Mouse (Mus musculus): ENCODE results near the gene P4htm. TPM values are rescaled to one million over a fixed set of nuclear protein-coding genes. Genes with fewer than 3 reads are reported as not detected.

Gene P4htm
- total RNA-seq, 2 experiments from 2014 or later: 3.4 to 4.1 TPM

DNA sequence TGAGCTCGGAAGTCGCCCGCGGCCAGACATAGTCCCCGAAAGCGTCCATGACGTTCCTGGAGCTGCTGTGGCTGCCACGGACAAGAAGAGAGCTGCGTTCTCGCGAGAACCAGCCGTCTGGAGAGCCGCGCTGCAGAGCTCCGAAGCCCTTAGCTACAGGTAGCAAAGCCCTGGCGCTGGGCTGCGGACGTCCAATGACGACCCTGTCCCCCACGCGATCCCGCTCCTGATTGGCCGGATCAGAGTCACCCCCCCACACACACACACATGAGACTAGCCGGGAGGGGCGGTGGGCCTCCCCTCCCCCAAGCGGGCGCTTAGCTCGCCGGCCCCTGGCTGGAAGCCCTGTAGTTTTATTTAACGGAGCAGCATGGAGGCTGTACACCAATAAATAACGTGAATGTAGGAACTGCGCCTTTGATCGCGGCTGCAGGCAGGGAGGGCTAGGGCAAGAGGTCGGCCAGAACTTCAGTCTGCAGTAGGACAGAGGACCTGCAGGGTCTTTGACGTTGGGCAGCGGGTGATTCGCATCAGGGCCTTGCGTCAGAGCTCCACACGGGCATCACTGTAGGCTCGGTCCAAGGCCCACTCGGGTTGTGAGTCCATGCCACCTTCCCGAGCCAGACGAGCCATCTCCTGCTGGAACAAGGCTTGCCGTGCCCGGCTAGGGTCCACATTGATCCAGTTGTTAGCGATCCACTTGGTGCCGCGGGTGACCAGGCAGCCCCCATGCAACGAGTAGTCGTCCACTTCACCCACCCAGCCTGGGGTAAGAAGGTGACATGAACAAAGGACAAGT lies 18.7 kb downstream of the P4htm start, which contains the start of gene Wdr6:
Gene Wdr6, minus strand, starts transcription at position 195 of the 799 bp plus-strand sequence.
- peak; percentile 90 for DNase-seq (ENCODE audit: low spot score)

DNA sequence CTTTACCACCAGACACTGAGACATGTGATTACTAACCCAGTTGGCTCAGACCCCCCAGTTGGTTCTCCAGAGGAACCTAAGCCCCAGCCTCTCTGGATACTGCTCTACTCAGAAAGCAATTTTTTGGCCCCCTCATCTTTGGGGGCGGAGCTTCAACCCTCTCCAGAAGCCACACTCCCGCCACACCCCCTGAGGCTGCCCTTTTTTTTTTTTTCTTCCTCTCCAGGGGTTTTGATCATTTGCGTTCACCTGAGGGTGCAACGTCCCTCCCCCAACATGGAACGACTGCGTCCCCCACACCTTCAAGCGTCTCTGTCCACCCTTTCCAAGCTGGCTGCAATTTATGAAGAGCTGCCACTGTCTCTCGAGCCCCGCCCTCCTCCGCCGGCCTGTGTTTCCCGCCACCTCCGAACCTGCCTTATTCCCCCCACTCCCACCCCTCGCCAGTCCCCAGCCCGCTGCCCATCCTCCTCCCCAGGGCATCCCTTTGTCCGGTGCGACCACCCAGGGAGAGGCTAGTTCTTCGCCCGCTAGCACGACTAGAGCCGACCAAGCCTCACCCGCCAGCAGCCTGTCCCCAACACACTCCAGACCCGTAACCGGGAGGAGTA lies 19.4 kb downstream of the P4htm start:
- DNase-seq (ENCODE audit: low spot score): peak; percentile 75

DNA sequence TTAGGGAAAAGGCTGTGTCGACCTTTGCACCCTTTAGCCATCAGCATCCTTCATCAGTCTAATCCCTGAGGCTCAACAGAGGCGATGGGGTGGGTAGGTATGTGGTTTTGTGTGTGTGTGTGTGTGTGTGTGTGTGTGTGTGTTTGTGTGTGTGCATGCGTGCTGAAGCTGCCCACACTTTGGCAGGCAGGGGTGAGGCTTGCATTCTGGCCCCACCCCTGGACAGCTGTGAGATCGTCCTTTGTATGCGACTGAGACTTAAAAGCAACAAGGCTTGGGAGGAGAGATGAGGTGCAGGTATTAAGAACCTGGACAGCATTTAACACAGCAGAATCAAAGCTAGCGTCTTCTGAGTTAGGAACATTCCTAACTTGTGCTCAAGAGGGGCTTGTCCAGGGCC lies 20.4 kb downstream of the P4htm start:
- no peak for DNase-seq (ENCODE audit: low spot score)

DNA sequence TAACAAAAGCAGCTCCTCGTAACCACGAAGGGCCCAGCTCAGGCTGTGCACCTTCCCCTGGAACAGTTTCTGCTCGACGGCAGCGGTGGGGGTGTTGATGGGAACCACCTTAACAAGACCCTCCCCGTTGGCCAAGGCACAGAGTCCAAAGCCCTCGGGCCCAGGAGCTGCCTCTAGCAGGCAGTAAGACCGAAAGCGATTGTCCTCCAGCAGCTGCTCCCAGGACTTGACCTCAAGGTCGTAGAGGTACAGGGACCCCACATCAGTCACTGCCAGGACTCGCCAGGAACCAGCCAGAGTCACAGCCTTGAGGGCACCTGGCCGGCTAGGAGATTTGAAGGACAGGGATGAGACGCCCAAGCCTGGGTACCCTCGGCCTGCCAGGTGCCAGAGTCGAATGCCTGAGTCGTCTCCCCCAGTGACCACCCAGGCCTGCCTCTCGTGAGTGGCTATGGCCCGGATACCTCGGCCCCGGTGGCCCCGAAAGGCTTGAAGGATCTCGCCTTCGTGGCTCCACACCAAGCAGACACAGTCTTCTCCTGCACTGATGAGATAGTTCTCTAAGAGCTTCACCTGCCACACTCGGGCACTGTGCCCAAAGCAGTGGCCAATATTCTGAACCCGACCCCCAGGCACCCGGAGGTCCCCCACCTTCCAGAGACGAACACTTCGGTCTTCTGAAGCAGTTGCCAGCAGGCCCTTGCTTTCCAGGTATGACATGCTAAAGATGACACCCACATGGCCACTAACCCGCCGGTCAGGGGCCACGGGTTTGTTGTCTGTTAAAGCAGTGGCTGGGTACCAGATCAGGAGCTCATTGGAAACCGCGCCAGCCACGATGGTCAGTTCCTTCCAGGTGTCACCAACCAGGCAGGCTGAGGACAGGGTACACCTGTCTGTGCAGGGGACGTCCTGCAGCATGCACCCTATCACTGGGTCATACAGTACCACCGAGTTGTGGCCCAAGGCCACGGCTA lies 21.9 kb downstream of the P4htm start:
- DNase-seq (ENCODE audit: low spot score): no peak

DNA sequence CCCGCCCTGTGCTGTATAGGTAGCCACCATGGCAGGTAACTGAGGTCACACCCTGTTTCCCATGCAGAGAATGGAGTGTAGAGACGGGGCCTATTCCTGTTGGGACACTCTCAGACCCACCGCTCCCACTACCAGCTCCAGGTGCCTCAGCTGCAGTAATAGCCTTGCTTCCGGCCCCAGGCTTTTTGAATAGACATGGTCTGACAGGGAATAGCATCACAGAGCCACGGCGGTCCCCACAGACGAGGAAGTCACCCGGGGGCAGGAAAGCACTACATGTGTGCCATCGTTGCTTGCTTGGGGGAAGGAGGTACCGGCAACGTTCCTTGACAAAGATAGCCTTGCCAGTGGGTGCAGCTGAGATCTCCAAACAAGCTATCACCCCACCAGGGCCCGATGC lies 22.5 kb downstream of the P4htm start:
- DNase-seq (ENCODE audit: low spot score): no peak

DNA sequence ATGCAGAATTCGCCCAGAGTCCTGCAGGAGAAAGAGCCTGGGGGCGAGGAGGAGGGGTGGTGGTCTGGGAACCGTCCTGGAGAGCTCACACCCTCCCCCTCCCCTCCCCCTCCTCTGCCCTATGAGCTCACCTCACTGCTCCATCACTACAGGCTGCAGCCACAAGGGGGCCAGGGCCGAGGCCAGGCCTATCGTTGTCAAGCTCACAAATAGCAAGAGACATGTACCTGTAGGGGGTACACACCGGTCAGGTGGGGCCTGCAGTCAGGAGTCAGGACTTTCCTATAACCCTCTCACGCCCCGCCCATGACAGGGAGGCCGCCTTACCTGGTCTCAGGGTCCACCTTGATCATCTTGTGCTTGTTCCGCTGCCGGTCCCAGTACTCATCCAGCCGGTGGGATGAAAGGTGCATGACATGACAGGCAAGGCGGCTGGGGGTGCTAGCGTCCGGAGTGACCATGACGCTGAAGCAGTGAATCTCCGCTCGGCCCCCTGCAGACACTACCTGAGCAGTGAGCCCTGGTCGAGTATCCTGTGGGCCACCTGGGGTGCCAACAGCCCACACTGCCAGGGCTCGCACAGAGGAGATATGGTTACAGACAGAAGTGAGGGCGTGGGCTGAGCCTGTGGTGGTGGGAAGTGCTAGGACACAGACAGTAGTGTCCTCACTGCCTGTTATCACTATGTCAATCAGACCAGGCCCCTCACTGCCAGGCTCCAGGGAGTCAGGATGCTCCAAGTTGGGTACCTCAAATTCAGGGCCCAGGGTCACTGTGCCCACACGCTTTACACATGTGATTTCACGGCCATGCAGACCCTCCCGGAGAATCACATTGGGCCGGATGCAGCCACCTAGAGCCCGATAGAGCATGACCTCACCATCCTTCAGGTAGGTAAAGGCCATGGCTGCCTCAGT lies 23.4 kb downstream of the P4htm start:
- peak; percentile 30 for DNase-seq (ENCODE audit: low spot score)

DNA sequence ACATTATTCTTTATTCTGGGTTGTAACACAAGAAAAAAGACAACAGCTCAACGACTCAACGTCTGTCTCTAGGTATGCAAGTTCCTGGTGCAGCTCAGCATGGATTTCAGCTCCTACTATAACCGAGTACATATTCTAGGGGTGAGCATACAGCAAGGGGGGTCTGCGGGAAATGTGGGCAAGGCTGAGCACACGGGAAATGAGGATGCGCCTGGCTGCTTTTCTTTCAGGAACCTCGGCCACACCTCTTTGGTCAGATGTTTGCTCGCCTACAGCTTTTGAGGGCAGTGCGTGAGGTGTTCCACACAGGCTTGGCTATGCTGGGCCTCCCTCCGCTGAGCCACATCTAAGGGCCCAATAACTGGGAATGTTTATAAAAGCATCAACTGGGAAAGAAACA lies 25.1 kb downstream of the P4htm start:
- DNase-seq (ENCODE audit: low spot score): no peak

DNA sequence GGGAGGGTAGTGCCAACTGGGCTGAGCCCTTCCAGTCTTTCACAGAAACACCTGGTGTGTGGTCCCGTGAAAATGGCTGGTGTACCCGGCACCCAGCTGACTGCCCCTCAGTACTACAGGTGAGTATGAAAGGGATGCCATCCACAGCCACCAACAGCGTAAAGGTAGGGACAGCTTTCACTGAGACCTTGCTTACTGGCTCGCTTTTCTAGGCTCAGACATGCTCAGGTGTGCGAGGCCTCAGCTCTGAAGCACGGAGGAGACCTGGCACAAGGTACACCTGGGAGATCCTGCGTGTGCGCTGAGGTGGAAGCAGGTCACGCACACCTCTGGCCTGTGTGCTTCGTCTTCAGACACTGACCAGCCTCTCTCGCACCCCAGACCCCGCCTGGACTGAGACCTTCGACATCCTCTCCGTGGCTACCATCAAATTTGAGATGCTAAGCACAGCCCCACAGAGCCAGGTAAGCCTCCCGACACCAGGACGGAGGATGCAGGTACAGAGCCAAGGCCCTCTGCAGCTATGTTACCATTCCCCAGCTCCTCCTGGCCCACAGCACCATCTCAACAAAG lies 26.0 kb downstream of the P4htm start:
- DNase-seq (ENCODE audit: low spot score): no peak

DNA sequence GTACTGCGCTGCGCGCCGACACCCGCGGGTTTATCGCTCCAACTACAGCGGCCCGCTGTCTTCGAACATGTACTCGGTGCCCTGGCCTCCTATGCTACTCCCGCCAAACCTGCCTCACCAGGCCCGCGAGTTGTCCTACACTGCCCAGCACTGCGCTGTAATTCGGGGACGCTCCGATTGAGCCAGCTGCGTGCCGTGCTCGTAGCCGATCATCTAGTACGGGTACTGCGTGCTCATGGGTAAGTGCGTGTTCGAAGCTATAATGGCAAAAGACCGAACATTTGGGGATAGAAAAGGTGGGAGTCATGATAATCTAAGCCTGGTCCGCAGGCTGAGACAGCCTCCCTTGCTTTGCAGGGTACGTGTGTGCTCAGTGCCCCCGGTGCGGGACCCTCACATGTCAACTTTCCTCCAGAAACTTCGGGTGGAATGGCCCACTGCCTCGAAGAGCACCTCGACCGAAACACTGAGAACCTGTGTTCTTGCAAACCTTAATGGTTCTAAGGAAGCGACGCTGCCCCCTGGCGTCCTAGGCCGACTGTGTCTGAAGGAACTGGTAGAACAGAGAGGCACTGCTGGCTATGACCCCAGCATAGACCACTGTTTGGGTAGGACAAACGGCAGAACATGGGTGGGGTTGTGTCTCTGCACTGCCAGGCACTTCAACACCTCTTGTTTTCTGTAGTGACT lies 27.1 kb downstream of the P4htm start:
- peak; percentile 66 for DNase-seq (ENCODE audit: low spot score)

DNA sequence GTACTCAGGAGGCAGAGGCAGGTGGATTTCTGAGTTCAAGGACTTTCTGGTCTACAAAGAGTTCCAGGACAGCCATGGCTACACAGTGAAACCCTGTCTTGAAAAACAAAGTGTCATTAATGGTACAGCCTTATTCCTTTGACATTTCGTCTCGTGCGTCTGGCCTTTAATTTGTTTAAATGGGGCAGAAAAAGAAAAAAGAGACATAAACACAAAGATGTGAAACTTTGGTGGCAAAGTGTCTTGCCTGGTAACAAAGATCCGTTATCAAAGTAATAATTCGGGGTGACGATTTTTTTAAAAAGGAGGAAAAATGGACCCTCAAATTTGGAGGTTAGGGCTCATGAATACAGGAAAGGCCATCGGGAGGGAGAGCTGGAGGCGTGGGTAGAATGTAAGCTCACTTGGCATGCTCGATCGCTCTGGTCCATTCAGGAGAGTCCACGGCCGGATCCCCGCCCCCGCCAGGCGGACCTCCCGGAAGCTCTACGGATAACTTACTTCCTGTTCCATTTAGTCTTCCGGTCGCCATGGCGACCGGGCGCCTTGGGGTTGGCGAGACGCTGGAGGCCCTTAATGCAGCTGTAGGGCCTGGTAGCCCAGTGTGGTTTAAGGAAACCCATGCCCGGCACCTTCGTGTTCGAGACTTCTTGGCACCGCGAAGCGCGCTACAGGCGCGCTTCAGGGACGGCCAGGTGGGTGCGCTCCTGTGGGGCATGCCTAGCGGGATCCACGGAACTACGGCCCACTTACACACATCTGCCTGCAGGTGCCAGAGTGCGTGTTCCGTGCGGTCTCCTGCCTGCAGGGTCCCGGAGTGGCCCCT lies 27.9 kb downstream of the P4htm start, which contains the start of gene Dalrd3:
Gene Dalrd3, plus strand, starts transcription at position 506 of the 826 bp plus-strand sequence.
- DNase-seq (ENCODE audit: low spot score): peak; percentile 88

DNA sequence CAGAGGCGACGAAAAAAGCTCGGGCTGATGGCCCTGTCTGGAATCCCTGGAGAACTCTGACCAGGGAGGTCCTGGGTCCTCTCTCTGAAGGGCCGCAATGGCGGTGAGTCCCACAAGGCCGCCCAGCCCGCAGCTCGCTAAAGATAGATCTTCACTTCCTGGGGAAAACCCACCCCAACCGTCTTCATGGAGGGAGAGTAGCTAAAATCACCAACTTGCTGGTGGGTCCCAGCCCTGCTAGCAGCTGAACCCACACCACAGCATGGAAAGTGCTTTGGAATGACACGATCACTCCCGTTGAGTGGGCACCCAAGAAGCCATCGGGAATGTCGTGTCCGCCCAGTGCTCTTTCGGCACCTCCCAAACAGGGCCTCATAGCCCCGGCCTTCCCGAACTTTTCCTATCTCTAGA lies 29.0 kb downstream of the P4htm start:
- no peak for DNase-seq (ENCODE audit: low spot score)

DNA sequence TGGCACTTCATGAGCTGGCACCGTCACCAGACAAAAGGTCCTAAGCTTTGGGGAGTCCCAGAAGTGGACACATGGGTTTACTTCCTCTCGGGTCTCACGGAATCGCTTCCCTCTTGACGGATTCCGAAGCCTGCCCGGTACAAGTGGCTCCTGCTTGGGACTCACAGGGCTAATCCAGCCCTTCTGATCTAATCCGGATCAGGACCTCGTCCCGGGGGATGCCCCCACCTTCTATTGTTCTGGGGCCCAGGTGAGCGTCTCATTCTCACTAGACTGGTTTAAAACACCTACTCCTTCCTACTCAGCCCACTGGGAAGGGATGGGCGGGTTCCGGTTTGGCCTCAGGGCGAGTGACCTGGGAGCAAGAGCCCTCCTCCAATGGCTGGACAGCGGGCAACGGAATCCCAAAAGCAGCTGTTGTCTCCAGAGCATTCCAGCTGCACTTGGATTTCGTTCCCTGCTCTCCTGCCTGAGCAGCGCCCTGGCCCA lies 29.5 kb downstream of the P4htm start:
- DNase-seq (ENCODE audit: low spot score): peak; percentile 29

DNA sequence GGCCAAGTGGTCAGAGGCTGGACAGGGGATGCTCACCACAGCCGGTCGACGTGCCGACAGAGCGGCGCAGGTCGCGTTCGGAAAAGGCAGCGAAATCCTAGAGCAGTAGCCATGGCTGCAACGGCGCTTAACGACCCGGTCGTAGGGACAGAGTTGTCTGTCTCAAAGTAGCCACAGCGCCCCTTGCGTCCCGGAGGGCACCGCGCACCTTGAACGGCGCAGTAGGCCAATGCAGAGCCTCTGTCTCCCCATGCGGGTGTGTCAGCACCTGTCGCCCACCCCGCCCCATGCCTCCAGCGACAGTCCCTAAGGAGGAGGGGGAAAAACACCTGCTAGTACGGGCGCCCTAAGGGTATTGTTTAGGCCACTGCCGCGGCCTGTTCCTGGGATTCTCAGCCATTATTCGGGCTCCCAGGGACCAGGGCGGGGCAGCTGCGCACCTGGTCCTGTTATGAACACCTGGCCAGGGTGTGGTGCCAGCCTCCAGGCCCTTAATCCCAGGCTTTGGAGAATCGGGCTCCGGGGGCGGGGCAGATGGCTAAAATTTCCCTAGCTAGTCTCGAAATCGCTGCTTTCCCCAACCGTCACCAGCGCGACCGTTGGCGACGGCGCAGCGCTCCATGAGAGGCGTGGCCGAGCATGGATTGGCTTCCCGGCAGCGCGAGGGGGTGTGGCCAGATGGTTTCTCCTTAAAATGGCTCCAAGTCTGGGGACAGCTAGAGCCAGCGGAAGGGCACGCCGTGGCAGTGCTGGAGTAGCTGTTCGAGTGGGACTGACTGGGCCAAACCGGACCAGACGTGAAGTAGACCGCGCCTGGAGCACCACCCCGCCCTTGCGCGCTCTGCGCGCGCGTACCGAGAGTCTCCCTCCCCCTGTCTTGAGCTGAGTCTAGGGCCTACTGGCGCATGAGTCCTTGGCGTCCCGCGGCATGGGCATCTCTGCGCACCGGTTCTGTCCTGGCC lies 30.4 kb downstream of the P4htm start, which contains the start of gene Ndufaf3:
Gene Ndufaf3, minus strand, starts transcription at position 620 of the 962 bp plus-strand sequence.
- peak; percentile 96 for DNase-seq (ENCODE audit: low spot score)

DNA sequence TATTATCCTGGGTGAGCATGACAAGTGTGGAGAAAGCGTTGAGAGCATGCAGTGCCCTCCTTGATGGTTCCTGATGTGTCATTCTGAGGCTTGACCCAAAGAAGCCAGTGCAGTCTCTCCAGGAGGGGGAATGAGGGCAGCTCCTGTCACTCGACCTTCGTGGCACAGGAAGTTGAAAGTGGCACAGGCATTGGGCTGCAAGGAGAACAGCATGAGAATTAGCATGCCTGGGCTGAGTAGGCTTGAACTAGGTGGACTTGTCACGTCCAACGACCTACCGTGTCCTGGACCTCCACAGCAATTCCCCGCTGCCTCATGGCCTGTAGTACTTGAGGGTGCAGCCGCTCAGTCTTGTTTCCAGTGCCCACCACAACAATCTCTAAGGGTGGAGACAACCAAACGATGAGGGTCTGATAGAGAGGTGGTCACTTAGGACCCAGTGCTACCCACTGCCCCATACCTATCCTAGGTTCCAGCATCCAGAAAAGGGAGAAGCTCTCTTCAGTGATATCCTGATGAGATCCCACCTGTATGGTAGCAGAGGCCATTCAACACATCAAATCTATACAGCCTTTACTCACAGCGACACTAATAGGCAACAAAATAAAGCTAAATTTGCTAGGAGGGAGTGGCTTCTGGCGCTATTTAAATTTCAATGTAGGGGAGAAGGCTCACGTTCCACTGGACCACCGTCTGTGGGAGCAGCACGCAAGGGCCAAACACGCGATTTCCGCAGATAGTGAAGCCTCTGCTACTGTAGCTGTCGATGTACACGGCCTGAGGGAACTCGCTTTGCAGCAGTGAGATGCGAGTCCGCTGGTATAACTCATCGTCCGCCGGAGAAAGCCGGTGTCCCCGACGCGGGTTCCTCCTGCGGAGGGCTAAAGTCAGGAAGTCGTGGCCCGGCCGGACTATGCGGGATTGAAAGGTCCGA lies 31.3 kb downstream of the P4htm start:
- DNase-seq (ENCODE audit: low spot score): no peak

DNA sequence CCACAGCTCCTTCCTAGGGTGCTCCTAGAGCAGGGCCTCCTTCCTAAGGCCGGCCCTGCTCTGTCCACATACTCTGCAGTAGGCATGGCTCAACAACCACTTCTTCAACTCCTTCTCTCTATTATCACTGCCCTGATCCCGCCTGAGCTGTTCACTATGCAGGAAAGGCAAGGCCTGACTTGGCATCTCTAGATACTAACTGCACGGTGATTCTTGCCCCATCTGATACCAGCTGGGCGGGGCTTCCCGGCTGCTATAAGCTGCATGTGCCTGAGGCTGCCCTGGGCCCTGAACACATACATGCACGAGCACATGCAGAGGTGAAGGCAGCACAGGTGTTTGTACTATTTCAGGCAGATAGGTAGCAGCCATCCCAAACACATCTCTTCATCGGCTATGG lies 33.3 kb downstream of the P4htm start:
- DNase-seq (ENCODE audit: low spot score): no peak

DNA sequence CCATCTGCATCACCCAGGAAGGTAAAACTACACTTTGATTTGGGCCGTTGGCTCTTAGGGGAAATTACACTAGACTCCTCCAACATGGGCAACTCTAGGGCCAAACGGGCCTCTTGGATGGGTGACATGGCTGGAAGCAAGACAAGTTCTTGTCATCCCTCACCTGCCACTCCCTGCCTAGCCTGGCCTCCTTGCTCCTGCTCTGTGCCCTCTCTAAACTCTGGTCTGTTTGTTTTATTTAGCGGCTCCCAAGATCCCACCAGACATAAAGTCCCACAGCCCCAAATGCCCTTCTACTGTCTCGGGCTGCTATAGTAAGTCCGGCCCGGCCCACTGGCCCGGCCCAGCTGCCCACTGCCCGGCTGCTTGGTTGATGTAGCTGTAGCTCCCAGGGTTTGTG lies 33.8 kb downstream of the P4htm start:
- DNase-seq (ENCODE audit: low spot score): no peak
